Mouse (Mus musculus): ENCODE data around the gene Hadhb. TPM values are rescaled to one million over a fixed set of nuclear protein-coding genes. Genes with fewer than 3 reads are reported as not detected.
A peak's percentile ranks its signal among the peaks of the same experiment; 100 is the strongest.

Hadhb gene
- polyA plus RNA-seq, 1 experiment from 2014 or later: 111 TPM

GRCm38 (mm10) chr5:30113881-30114760, 40.9 kb upstream of the Hadhb start:
- peak overlapping the region; percentile 64 for H3K4me3 ChIP-seq
- peak overlapping the region; percentile 82 for H3K27ac ChIP-seq
- WGBS: under 1% methylated on average over 103 of the region's 103 CpGs
- H3K9me3 ChIP-seq: no peaks in the 10 kb centered on the region
- DNase-seq (ENCODE audit: extremely low spot score, low spot score): peak; percentile 77
- peaks cover 48% of the 10 kb centered on the region for H3K4me1 ChIP-seq
- H3K27me3 ChIP-seq (ENCODE audit: poor library complexity, severe bottlenecking): peaks cover 79% of the 10 kb centered on the region
- peaks cover 32% of the 10 kb centered on the region for H3K36me3 ChIP-seq (replicated peaks)

- peaks cover 42% of the 10 kb centered on the region for H3K4me1 ChIP-seq
- H3K4me3 ChIP-seq: peak overlapping the region; percentile 64
- 2% methylated on average over 28 of the region's 28 CpGs for WGBS
- peaks cover 73% of the 10 kb centered on the region for H3K27me3 ChIP-seq (ENCODE audit: poor library complexity, severe bottlenecking)
- peaks cover 38% of the 10 kb centered on the region for H3K36me3 ChIP-seq (replicated peaks)
- peak overlapping the region; percentile 82 for H3K27ac ChIP-seq
- H3K9me3 ChIP-seq: no peaks in the 10 kb centered on the region
- no peak for DNase-seq (ENCODE audit: extremely low spot score, low spot score)
Measured at GRCm38 (mm10) chr5:30114761-30115140, 40.3 kb upstream of the Hadhb start.

DNA sequence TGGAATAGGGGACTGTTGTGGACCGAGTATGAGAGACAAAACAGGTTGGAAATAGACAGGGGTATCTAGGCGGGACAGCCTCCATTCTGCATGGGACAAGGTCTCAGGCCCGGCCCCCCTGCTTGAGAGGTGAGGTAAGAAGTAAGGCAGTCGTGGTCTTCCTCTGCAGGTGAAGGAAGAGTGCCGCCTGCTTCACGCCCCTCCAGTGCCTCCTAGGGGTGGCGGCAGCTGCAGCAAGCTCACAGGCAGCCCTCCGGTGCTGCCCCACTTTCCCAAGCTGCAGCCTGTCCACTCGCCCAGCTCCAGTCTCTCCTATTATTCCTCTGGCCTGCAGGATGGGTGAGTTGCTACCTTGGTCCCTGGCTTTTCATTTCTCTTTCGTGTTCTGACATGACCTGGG, 39.3 kb upstream of the Hadhb start:
- 24% methylated on average over 10 of the region's 10 CpGs for WGBS
- Histone ChIP-seq H3K27me3 (ENCODE audit: poor library complexity, severe bottlenecking) (peaks cover 63% of the 10 kb centered on the region), H3K4me3 (no peak overlapping the region), H3K36me3 (replicated peaks) (peaks cover 48% of the 10 kb centered on the region), H3K9me3 (no peaks in the 10 kb centered on the region), H3K4me1 (peaks cover 32% of the 10 kb centered on the region), H3K27ac (no peak overlapping the region)
- DNase-seq (ENCODE audit: extremely low spot score, low spot score): no peak

- peaks cover 71% of the 10 kb centered on the region for H3K36me3 ChIP-seq (replicated peaks)
- H3K27ac ChIP-seq: no peak overlapping the region
- H3K4me3 ChIP-seq: no peak overlapping the region
- 91% methylated on average over 1 of the region's 1 CpGs for WGBS
- peaks cover 40% of the 10 kb centered on the region for H3K27me3 ChIP-seq (ENCODE audit: poor library complexity, severe bottlenecking)
- peaks cover 20% of the 10 kb centered on the region for H3K4me1 ChIP-seq
- no peak for DNase-seq (ENCODE audit: extremely low spot score, low spot score)
- H3K9me3 ChIP-seq: no peaks in the 10 kb centered on the region
Measured at GRCm38 (mm10) chr5:30118018-30118417, 37.0 kb upstream of the Hadhb start.

DNA sequence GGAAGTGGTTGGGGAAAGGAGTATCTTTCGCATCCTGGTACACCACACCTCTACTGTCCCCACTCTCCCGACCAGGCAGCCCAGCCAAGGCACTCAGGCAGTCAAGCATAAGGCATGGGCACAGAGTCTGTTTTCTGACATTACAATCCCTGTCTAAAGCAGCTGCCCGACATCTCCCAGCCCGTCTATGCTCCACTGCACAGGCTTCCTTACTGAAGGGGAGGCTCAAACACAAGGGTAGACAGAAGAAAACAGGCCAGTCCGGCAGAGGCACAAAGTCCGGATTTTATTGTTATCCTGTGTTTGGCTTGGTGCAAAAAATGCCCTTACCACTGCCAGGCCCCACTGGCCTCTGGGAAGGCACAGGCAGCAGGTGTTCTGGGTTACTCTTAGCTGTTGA, 35.9 kb upstream of the Hadhb start:
- Histone ChIP-seq H3K27ac (no peak overlapping the region), H3K9me3 (no peaks in the 10 kb centered on the region), H3K36me3 (replicated peaks) (peaks cover 82% of the 10 kb centered on the region), H3K4me1 (peaks cover 9% of the 10 kb centered on the region), H3K4me3 (no peak overlapping the region), H3K27me3 (ENCODE audit: poor library complexity, severe bottlenecking) (peaks cover 28% of the 10 kb centered on the region)
- WGBS: 92% methylated on average over 6 of the region's 6 CpGs
- no peak for DNase-seq (ENCODE audit: extremely low spot score, low spot score)

DNA sequence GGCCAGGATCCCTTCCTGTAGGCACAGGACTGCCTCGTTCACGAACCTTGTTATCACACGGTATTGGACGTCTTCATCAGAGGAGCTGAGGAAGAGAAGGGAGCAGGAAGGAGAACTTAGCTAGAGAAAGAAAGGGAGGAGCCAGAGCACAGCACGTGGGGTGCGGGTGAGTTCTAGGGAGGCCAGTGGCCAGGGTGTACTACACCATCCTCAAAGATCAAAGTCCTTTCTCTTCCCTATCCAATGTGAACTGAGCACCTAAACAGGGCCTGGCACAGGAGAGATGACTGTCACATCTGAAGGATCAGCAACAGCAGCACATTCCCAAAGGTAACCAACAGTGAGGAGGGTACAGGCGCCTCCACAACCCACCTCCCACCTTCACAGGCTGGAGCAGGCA, 34.9 kb upstream of the Hadhb start:
- no peak overlapping the region for H3K27ac ChIP-seq
- no peaks in the 10 kb centered on the region for H3K9me3 ChIP-seq
- H3K27me3 ChIP-seq (ENCODE audit: poor library complexity, severe bottlenecking): peaks cover 19% of the 10 kb centered on the region
- WGBS: 91% methylated on average over 7 of the region's 7 CpGs
- no peak overlapping the region for H3K4me3 ChIP-seq
- DNase-seq (ENCODE audit: extremely low spot score, low spot score): no peak
- H3K36me3 ChIP-seq (replicated peaks): peaks cover 92% of the 10 kb centered on the region
- no peaks in the 10 kb centered on the region for H3K4me1 ChIP-seq

DNA sequence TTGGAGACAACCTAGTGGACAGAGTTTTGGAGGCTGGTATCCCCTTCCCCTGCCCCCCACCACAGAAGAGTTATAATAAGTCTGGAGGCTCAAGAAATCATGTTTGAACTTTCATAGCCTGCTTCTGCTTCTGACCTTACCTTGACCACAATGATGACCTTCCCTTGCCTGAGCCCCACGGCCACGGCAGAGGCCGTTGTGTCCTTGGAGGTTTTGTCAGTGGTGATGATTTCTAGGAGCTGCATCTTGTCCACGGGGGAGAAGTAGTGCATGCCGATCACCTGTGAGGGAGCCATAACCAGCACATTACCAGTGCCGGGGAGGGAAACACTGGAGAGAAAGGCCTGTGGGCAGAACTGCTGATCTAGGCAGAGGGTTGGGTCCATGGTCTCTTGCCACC, 32.6 kb upstream of the Hadhb start:
- Histone ChIP-seq H3K27ac (no peak overlapping the region), H3K4me1 (no peaks in the 10 kb centered on the region), H3K36me3 (replicated peaks) (peaks cover 98% of the 10 kb centered on the region), H3K9me3 (no peaks in the 10 kb centered on the region), H3K27me3 (ENCODE audit: poor library complexity, severe bottlenecking) (no peaks in the 10 kb centered on the region), H3K4me3 (no peak overlapping the region)
- DNase-seq (ENCODE audit: extremely low spot score, low spot score): no peak
- 92% methylated on average over 6 of the region's 6 CpGs for WGBS

- Histone ChIP-seq H3K27me3 (ENCODE audit: poor library complexity, severe bottlenecking) (no peaks in the 10 kb centered on the region), H3K4me3 (no peak overlapping the region), H3K27ac (no peak overlapping the region), H3K9me3 (no peaks in the 10 kb centered on the region), H3K4me1 (no peaks in the 10 kb centered on the region), H3K36me3 (replicated peaks) (peaks cover 97% of the 10 kb centered on the region)
- 50% methylated on average over 5 of the region's 5 CpGs for WGBS
- DNase-seq (ENCODE audit: extremely low spot score, low spot score): peak; percentile 48
Measured at GRCm38 (mm10) chr5:30125587-30125986, 29.5 kb upstream of the Hadhb start.

- WGBS: 92% methylated on average over 7 of the region's 7 CpGs
- Histone ChIP-seq H3K4me3 (no peak overlapping the region), H3K27ac (no peak overlapping the region), H3K4me1 (no peaks in the 10 kb centered on the region), H3K9me3 (no peaks in the 10 kb centered on the region), H3K27me3 (ENCODE audit: poor library complexity, severe bottlenecking) (no peaks in the 10 kb centered on the region), H3K36me3 (replicated peaks) (peaks cover 92% of the 10 kb centered on the region)
- no peak for DNase-seq (ENCODE audit: extremely low spot score, low spot score)
Measured at GRCm38 (mm10) chr5:30126756-30127155, 28.3 kb upstream of the Hadhb start.

DNA sequence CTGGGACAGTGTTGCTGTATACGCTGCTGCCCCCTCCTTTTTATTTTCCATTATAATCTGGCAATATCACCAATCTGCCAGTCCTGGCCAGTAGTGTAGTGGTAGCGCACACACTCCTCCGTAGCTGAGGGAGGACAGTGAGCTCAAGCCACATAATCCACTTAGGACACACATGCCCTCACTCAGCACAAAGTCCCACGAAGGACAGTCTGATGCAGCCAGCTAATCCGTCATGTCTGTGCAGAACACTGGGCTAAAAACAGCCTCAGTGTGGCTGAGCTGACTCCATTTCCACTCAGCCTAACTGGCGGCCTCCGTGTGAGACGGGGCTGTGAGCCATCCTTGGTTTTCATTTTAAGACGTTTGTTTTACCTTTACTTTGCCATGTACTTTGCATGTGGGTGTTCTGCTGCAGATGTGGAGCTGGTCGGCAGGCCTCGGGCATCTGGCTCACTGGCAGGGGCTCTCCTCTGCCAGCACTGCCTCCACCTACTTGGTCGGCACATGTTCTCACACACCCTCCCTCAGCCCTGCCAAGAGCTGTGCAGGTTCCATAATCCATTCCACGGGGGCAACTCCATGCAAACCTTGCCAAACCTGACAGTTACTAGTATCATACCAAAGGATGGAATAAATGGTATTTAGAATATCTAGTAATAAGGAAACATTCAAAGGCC, 27.0 kb upstream of the Hadhb start:
- no peak overlapping the region for H3K4me3 ChIP-seq
- no peak for DNase-seq (ENCODE audit: extremely low spot score, low spot score)
- peaks cover 91% of the 10 kb centered on the region for H3K36me3 ChIP-seq (replicated peaks)

DNA sequence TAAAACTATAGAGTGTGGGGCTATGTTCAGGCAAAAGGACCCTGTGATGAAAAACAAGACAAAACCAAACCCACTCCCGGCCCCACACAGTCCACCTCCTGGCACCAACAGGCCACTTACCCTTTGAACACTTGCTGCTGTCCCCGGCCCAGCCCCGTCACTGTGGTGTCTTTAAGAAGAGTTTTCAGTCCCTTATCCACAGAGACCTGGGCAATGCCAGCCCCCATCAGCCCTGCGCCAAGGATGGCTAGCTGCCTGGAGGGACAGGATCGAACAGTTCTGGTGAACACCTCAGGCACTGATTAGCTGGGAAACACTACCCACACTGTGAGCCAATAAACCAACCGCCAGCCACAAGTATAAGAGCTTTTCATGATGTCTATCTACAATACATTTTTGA, 26.4 kb upstream of the Hadhb start:
- 93% methylated on average over 6 of the region's 6 CpGs for WGBS
- Histone ChIP-seq H3K27ac (no peak overlapping the region), H3K4me3 (no peak overlapping the region), H3K9me3 (no peaks in the 10 kb centered on the region), H3K27me3 (ENCODE audit: poor library complexity, severe bottlenecking) (no peaks in the 10 kb centered on the region), H3K36me3 (replicated peaks) (peaks cover 91% of the 10 kb centered on the region), H3K4me1 (no peaks in the 10 kb centered on the region)
- DNase-seq (ENCODE audit: extremely low spot score, low spot score): no peak

More for the DNA sequence above, 27.0 kb upstream of the Hadhb start:
- Histone ChIP-seq H3K27me3 (ENCODE audit: poor library complexity, severe bottlenecking) (no peaks in the 10 kb centered on the region), H3K27ac (no peak overlapping the region), H3K4me1 (no peaks in the 10 kb centered on the region), H3K9me3 (no peaks in the 10 kb centered on the region)
- WGBS: 96% methylated on average over 13 of the region's 13 CpGs

- 92% methylated on average over 4 of the region's 4 CpGs for WGBS
- H3K4me1 ChIP-seq: no peaks in the 10 kb centered on the region
- H3K36me3 ChIP-seq (replicated peaks): peaks cover 88% of the 10 kb centered on the region
- no peak overlapping the region for H3K27ac ChIP-seq
- H3K27me3 ChIP-seq (ENCODE audit: poor library complexity, severe bottlenecking): no peaks in the 10 kb centered on the region
- DNase-seq (ENCODE audit: extremely low spot score, low spot score): no peak
- no peaks in the 10 kb centered on the region for H3K9me3 ChIP-seq
- H3K4me3 ChIP-seq: no peak overlapping the region
Measured at GRCm38 (mm10) chr5:30131246-30131645, 23.8 kb upstream of the Hadhb start.

DNA sequence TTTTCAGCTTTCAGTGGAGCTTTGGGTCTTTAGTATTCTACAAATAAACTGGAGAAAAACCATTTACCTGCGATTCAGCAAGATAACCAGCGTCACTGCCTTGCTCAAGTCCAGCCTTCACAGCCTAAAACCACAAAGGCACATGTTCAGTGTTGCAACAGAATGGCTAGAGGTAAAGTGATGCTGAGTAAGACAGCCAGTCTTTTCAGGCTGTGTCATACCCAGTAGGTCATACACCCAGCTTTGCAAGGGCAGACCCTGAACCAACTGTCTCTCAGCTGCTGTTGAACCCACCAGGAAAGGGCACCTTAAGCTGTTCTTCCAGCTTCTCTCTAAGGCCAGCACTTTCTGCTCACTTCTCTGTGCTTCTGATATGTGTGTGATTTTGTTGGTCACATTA, 22.9 kb upstream of the Hadhb start:
- no peaks in the 10 kb centered on the region for H3K27me3 ChIP-seq (ENCODE audit: poor library complexity, severe bottlenecking)
- H3K4me3 ChIP-seq: no peak overlapping the region
- WGBS: 96% methylated on average over 2 of the region's 2 CpGs
- H3K4me1 ChIP-seq: no peaks in the 10 kb centered on the region
- no peak overlapping the region for H3K27ac ChIP-seq
- H3K9me3 ChIP-seq: no peaks in the 10 kb centered on the region
- no peak for DNase-seq (ENCODE audit: extremely low spot score, low spot score)
- H3K36me3 ChIP-seq (replicated peaks): peaks cover 86% of the 10 kb centered on the region

All from forebrain, embryonic 10.5 days (tissue).